Mouse (Mus musculus): ENCODE data around the gene Polr3f. TPM values are rescaled to one million over a fixed set of nuclear protein-coding genes. Genes with fewer than 3 reads are reported as not detected.

Gene Polr3f
- polyA plus RNA-seq (2014; fragmentation: Nextera tagmentation; extraction: Ambion mirVana), result 20.7 and 24.0 TPM in 2 replicates

DNA sequence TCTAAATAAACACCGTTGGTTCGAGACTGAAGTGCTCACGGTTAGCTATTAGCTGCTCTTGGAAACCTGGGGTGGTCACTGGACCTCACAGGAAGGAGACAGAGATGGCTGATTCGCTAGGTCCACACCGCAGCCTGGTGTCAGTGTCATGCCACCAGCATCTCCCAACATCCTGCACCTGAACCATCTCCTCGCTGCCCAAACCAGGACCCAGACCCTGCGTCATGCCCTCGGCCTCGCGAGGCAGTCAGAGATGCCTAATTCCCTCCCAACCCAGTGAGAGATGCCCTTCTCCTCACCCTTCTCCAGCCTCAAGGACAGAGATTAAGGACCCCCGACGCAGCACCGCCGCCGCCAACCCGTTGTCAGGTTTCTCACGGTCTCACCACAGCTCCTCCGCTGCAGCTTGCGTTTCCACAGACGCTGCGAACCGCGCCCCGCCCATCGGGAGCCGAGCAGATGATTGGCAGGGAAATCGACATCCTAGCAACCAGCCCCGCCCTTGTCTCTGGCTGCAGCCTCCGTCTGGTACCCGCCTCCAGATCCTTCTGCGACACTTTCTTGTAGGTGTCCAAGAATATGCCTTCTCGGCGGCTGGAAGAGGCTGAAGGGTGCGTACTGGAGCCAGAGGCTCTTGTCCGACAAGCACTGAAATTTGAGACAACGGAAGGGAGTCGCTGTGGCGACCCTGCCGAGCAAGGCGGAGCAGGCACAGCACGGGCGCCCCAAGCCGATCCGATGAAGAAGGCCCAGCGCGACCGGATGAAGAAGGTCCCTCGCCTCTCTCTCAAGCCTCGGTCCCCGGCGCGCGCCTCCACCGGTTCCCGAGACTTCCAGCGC, at the start of gene Polr3f, which contains the start of gene Dzank1:
Polr3f (plus strand) TSS at position 738 of the 840 bp plus-strand sequence.
Dzank1 (minus strand) TSS at position 434 of the 840 bp plus-strand sequence.
- Histone ChIP-seq H3K27me3 (replicated peaks; ENCODE audit: control insufficient read depth, insufficient read depth, low read length) (0 out of 2 replicates have a peak, but pooled peaks cover 11% of the 10 kb centered on the region), H3K27ac (replicated peaks; ENCODE audit: low read depth, low read length) (peak within 1 kb of the TSS; percentile 94), H3K9me3 (ENCODE audit: control insufficient read depth, low read length) (no peaks in the 10 kb centered on the region), H3K9ac (ENCODE audit: low read depth, low read length) (peak within 1 kb of the TSS; percentile 95), H3K4me2 (ENCODE audit: low read depth, low read length) (peak within 1 kb of the TSS; percentile 78), H3K4me1 (ENCODE audit: control insufficient read depth, insufficient read depth, low read length) (peaks cover 6% of the 10 kb centered on the region; the same call in 1 of the 2 replicates), H3K4me3 (ENCODE audit: low read depth, low read length) (peak within 1 kb of the TSS; percentile 98), H3K36me3 (ENCODE audit: control insufficient read depth, insufficient read depth, low read length) (peaks cover 20% of the 10 kb centered on the region)
- ATAC-seq (ENCODE audit: low read depth) (peak; percentile 98), DNase-seq (ENCODE audit: low spot score) (peak; percentile 99)
- WGBS, result 3% methylated on average over 24 of the region's 56 CpGs

DNA sequence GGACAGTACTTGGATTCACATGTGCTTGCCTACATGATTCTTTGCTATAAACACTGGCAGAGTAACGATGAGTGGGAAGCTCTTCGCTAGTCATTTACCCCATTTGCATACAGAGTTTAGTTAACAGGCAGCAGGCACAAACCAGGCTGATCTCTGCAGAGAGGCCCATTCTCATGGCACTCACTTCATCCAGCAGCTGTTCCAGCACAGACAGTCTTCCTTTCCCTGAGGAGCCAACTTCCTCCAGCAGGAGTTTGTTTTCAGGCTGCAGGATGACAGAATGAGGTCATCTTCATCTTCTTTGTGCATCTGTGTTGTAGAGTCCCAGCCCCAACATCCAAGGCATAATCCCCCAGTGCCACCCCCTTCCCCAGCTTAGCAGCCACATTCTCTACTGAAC, 48.1 kb upstream of the Polr3f start:
- H3K36me3 ChIP-seq (ENCODE audit: control insufficient read depth, insufficient read depth, low read length), result no peaks in the 10 kb centered on the region
- H3K4me2 ChIP-seq (ENCODE audit: low read depth, low read length), result no peak overlapping the region
- no peaks in the 10 kb centered on the region for H3K9me3 ChIP-seq (ENCODE audit: control insufficient read depth, low read length)
- DNase-seq (ENCODE audit: low spot score) (peak; percentile 23), ATAC-seq (ENCODE audit: low read depth) (no peak; the same call in 1 of the 2 replicates)
- no peak overlapping the region for H3K9ac ChIP-seq (ENCODE audit: low read depth, low read length)
- 76% methylated on average over 2 of the region's 2 CpGs for WGBS
- no peak overlapping the region; the same call in 1 of the 2 replicates for H3K27ac ChIP-seq (replicated peaks; ENCODE audit: low read depth, low read length)
- no peaks in the 10 kb centered on the region for H3K27me3 ChIP-seq (replicated peaks; ENCODE audit: control insufficient read depth, insufficient read depth, low read length)
- no peaks in the 10 kb centered on the region; the same call in 1 of the 2 replicates for H3K4me1 ChIP-seq (ENCODE audit: control insufficient read depth, insufficient read depth, low read length)
- H3K4me3 ChIP-seq (ENCODE audit: low read depth, low read length), result no peak overlapping the region

DNA sequence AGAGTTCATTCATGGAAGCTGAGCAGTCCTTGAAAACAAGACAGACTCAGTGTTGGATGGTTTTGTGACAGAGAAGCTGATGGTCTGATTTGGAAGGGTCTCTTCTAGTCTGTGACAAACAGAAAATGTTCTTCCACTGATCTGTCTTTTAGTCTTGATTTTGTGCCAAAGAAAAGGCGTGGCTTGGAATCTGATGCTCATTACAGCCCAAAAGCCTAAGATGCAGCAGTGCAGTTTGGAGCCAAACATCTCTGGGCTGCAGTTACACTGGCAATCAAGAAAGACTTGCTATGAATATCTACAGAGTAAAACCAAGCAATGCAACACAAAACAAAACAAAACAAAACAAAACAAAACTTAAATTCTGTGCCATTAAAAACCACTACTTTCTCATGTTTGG, 43.4 kb upstream of the Polr3f start:
- peaks cover 7% of the 10 kb centered on the region for H3K4me1 ChIP-seq (ENCODE audit: control insufficient read depth, insufficient read depth, low read length)
- H3K27me3 ChIP-seq (replicated peaks; ENCODE audit: control insufficient read depth, insufficient read depth, low read length), result no peaks in the 10 kb centered on the region
- no peak overlapping the region for H3K4me2 ChIP-seq (ENCODE audit: low read depth, low read length)
- DNase-seq (ENCODE audit: low spot score) (peak; percentile 76), ATAC-seq (ENCODE audit: low read depth) (no peak)
- H3K27ac ChIP-seq (replicated peaks; ENCODE audit: low read depth, low read length), result peak overlapping the region; percentile 33; the same call in 1 of the 2 replicates
- no peaks in the 10 kb centered on the region for H3K9me3 ChIP-seq (ENCODE audit: control insufficient read depth, low read length)
- no peaks in the 10 kb centered on the region for H3K36me3 ChIP-seq (ENCODE audit: control insufficient read depth, insufficient read depth, low read length)
- WGBS, result 32% methylated on average over 1 of the region's 1 CpGs
- H3K4me3 ChIP-seq (ENCODE audit: low read depth, low read length), result no peak overlapping the region
- no peak overlapping the region for H3K9ac ChIP-seq (ENCODE audit: low read depth, low read length)

DNA sequence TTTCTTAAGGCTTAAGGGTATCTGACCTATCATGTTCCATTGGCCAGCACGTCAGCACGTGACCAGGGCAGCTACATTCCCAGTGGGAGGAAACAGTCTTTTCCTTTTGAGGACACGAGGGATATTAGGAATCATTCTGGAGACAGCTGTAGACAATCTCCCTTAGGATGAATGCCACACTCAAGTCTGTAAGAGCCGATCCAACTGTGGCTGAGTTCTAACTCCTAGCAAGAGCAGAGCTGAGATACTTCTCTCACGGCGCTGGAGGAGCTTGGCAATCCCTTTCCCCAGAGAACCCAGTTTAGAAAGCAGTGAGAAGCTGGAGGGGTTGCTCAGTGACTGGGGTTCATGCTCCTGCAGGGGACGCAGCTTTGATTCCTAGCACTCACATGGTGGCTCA, 42.1 kb upstream of the Polr3f start:
- peaks cover 7% of the 10 kb centered on the region for H3K4me1 ChIP-seq (ENCODE audit: control insufficient read depth, insufficient read depth, low read length)
- H3K27me3 ChIP-seq (replicated peaks; ENCODE audit: control insufficient read depth, insufficient read depth, low read length), result no peaks in the 10 kb centered on the region
- H3K27ac ChIP-seq (replicated peaks; ENCODE audit: low read depth, low read length), result no peak overlapping the region
- H3K9ac ChIP-seq (ENCODE audit: low read depth, low read length), result no peak overlapping the region
- ATAC-seq (ENCODE audit: low read depth), result no peak
- H3K9me3 ChIP-seq (ENCODE audit: control insufficient read depth, low read length), result no peaks in the 10 kb centered on the region
- no peak overlapping the region for H3K4me2 ChIP-seq (ENCODE audit: low read depth, low read length)
- H3K36me3 ChIP-seq (ENCODE audit: control insufficient read depth, insufficient read depth, low read length), result no peaks in the 10 kb centered on the region
- 77% methylated on average over 7 of the region's 7 CpGs for WGBS
- no peak overlapping the region for H3K4me3 ChIP-seq (ENCODE audit: low read depth, low read length)
- no peak for DNase-seq (ENCODE audit: low spot score)

DNA sequence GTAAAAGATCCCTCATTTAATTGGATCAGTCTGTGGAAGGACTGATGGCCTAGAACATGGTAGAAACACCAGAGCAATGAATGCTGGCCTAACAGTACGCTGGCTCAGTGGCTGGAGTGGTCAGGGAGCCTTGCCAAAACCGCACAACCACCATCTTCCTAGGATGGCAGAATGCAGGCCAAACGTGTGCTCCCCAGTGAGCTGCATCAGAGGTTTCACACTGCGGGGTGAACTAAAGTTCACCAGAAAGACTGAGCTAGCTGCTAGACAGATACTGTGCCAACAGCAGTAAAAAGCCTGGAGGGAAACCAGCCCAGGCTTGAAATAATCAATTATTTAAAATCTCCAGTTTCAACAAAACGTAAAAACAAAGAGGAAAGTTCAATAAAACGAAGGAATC, 40.0 kb upstream of the Polr3f start:
- Histone ChIP-seq H3K27me3 (replicated peaks; ENCODE audit: control insufficient read depth, insufficient read depth, low read length) (no peaks in the 10 kb centered on the region), H3K9me3 (ENCODE audit: control insufficient read depth, low read length) (no peaks in the 10 kb centered on the region), H3K36me3 (ENCODE audit: control insufficient read depth, insufficient read depth, low read length) (no peaks in the 10 kb centered on the region), H3K4me3 (ENCODE audit: low read depth, low read length) (no peak overlapping the region), H3K27ac (replicated peaks; ENCODE audit: low read depth, low read length) (no peak overlapping the region; the same call in 1 of the 2 replicates), H3K4me1 (ENCODE audit: control insufficient read depth, insufficient read depth, low read length) (peaks cover 7% of the 10 kb centered on the region), H3K4me2 (ENCODE audit: low read depth, low read length) (no peak overlapping the region), H3K9ac (ENCODE audit: low read depth, low read length) (no peak overlapping the region)
- peak; percentile 85 for ATAC-seq (ENCODE audit: low read depth)
- DNase-seq (ENCODE audit: low spot score), result peak; percentile 82
- 48% methylated on average over 6 of the region's 6 CpGs for WGBS

DNA sequence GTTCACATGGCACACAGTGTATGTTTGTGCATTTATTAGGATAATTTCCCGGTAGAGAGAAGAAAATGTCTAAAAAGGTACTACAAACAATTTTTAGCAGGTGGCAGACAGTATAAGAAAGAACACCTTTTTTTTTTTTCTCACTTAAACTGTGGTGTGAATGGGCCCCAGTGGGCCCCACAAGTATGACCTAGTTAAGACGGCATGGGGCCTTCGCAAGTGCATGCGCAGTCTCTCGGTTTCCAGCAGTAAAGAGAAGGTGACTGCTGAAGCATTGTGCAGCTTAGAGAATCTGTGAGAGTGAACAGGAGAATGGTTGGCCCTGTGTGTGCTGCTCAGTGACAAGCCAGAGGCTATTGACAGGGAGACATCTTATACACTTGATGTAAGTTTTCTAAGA, 38.2 kb upstream of the Polr3f start:
- Histone ChIP-seq H3K4me3 (ENCODE audit: low read depth, low read length) (no peak overlapping the region), H3K9me3 (ENCODE audit: control insufficient read depth, low read length) (no peaks in the 10 kb centered on the region), H3K4me2 (ENCODE audit: low read depth, low read length) (no peak overlapping the region), H3K36me3 (ENCODE audit: control insufficient read depth, insufficient read depth, low read length) (no peaks in the 10 kb centered on the region), H3K27ac (replicated peaks; ENCODE audit: low read depth, low read length) (no peak overlapping the region), H3K4me1 (ENCODE audit: control insufficient read depth, insufficient read depth, low read length) (peaks cover 7% of the 10 kb centered on the region), H3K9ac (ENCODE audit: low read depth, low read length) (no peak overlapping the region), H3K27me3 (replicated peaks; ENCODE audit: control insufficient read depth, insufficient read depth, low read length) (no peaks in the 10 kb centered on the region)
- DNase-seq (ENCODE audit: low spot score), result no peak
- no peak for ATAC-seq (ENCODE audit: low read depth)
- WGBS, result 82% methylated on average over 5 of the region's 5 CpGs

DNA sequence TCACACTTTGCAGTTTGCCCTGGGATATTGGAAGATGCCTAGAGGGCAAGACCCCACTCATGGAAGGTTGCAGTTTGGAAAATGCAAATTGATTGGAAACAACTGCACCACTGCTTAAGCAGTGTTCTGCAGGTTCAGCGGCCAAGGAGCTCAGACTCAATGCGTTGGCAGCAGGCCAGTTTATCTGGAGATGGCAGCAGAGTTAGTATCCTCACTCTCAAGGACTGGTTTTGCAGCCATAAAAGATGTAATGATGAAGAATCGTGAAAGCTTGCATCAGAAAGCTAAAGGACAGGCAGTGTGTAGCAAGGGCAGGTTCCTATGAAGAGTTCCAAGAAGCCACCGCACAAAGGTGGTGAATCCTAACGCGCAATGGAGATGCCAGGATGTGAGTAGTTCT, 25.4 kb upstream of the Polr3f start:
- Histone ChIP-seq H3K4me3 (ENCODE audit: low read depth, low read length) (no peak overlapping the region), H3K27me3 (replicated peaks; ENCODE audit: control insufficient read depth, insufficient read depth, low read length) (no peaks in the 10 kb centered on the region), H3K36me3 (ENCODE audit: control insufficient read depth, insufficient read depth, low read length) (no peaks in the 10 kb centered on the region), H3K4me2 (ENCODE audit: low read depth, low read length) (no peak overlapping the region), H3K9me3 (ENCODE audit: control insufficient read depth, low read length) (no peaks in the 10 kb centered on the region), H3K9ac (ENCODE audit: low read depth, low read length) (no peak overlapping the region), H3K27ac (replicated peaks; ENCODE audit: low read depth, low read length) (no peak overlapping the region), H3K4me1 (ENCODE audit: control insufficient read depth, insufficient read depth, low read length) (no peaks in the 10 kb centered on the region)
- WGBS, result 80% methylated on average over 6 of the region's 6 CpGs
- peak; percentile 36 for DNase-seq (ENCODE audit: low spot score)
- ATAC-seq (ENCODE audit: low read depth), result no peak

DNA sequence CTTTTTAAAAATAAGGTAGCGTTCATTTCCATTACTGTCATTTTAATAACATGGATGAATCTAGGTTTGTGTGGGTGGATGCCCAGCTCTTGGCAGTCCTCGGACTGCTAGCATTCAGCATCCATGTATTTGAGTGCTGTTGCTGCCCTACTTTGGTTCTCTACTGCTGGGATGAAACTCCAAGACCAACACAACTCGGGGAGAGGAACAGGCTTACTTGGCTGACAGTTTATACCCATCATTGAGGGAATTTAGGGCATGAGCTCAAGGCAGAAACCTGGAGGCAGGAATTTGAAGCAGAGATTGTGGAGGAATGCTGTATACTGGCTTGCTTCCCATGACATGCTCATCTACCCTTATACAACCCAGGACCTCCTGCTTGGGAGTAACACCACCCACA, 12.9 kb upstream of the Polr3f start:
- Histone ChIP-seq H3K9me3 (ENCODE audit: control insufficient read depth, low read length) (no peaks in the 10 kb centered on the region), H3K27me3 (replicated peaks; ENCODE audit: control insufficient read depth, insufficient read depth, low read length) (no peaks in the 10 kb centered on the region), H3K9ac (ENCODE audit: low read depth, low read length) (no peak overlapping the region), H3K36me3 (ENCODE audit: control insufficient read depth, insufficient read depth, low read length) (no peaks in the 10 kb centered on the region), H3K4me1 (ENCODE audit: control insufficient read depth, insufficient read depth, low read length) (no peaks in the 10 kb centered on the region), H3K27ac (replicated peaks; ENCODE audit: low read depth, low read length) (no peak overlapping the region), H3K4me3 (ENCODE audit: low read depth, low read length) (no peak overlapping the region), H3K4me2 (ENCODE audit: low read depth, low read length) (no peak overlapping the region)
- WGBS, result 71% methylated on average over 3 of the region's 3 CpGs
- DNase-seq (ENCODE audit: low spot score), result no peak
- no peak for ATAC-seq (ENCODE audit: low read depth)
